Mouse (Mus musculus) B cell, adult (primary cell): ENCODE results near the gene 1700015F17Rik. TPM values are rescaled to one million over a fixed set of nuclear protein-coding genes. Genes with fewer than 3 reads are reported as not detected.

ENCODE experiments used
- total RNA-seq: library from RNA; stranded (reverse); gene quantifications from 4 replicates; pipeline ENCODE4 v1.2.4, GENCODE M21; 2023; ENCODE audit not compliant: inconsistent age

Gene 1700015F17Rik
- not detected in 4 replicates for total RNA-seq

DNA sequence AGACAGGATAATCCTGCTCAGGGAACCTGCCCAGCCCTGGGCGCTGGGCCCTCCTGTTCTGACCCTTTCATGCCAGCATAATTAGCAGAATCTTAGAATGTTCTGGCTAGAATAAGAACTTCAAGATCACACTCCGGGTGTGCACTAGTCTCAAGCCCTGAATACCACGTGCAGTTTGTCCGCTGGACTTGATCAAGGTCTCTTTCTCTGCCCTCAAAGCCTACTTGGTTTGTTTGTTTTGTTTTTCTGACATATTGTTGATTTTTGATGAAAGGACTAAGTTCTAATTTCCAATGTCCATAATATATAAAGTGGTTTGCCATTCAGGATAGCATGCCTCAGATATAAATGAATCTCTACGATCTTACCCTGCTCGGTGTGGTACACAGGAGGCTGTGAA lies at the start of gene 1700015F17Rik:
Gene 1700015F17Rik (minus strand): TSS at position 101 of the 400 bp plus-strand sequence.

GRCm38 (mm10) chr5:5514196-5515076 lies 35.5 kb upstream of the 1700015F17Rik start, which contains the start of gene Cldn12:
Cldn12 (minus strand) TSS chr5:5514958.

GRCm38 (mm10) chr5:5419992-5420455 lies 58.9 kb downstream of the 1700015F17Rik start, which contains the start of gene Cdk14:
Cdk14 (minus strand) TSS chr5:5420312.

Other genes starting within 250 kb of the 1700015F17Rik start
- 1.4 to 1.9 TPM (median 1.7 TPM) in 4 replicates for gene Cdk14, start 58.8 kb downstream of the 1700015F17Rik start, total RNA-seq
- gene Cldn12, start 35.8 kb upstream of the 1700015F17Rik start, total RNA-seq, result 0.48 to 0.77 TPM (median 0.60 TPM) in 4 replicates
- gene Gtpbp10, start 80.4 kb upstream of the 1700015F17Rik start, total RNA-seq, result 23.4 to 26.0 TPM (median 24.6 TPM) in 4 replicates
- gene Gm8773, start 94.7 kb upstream of the 1700015F17Rik start, total RNA-seq, result not detected in 4 replicates
- gene Cfap69, start 185.1 kb upstream of the 1700015F17Rik start, total RNA-seq, result not detected in 4 replicates
- gene Steap2, start 215.4 kb upstream of the 1700015F17Rik start, total RNA-seq, result not detected in 4 replicates